Mouse (Mus musculus): ENCODE measurements around the gene Nlrx1. TPM values are rescaled to one million over a fixed set of nuclear protein-coding genes. Genes with fewer than 3 reads are reported as not detected.

Gene Nlrx1
- polyA plus RNA-seq (2015; fragmentation: Nextera tagmentation; extraction: Ambion mirVana) = 4.5 and 5.3 TPM in 2 replicates

DNA sequence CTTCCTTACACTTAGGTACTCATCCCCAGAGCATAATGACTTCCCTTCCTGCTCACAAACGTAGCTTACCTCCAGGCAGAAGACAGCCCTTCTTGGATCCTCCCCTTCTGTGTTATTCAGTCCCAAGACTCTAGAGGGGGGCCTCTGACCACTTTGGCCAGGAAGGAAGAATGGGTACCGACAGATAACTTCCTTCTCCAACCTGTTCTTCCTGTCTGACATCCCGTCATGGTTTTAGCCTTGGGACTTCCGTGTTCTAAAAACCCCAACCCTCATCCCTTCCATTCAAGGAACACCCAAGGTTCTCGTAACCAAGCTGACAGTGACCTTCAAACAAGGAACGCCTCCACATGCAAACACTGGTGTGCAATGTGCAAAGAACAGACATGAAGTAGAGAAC lies at the start of gene Nlrx1:
TSS of gene Nlrx1 (minus strand) at position 168 of the 400 bp plus-strand sequence.
- peak within 1 kb of the TSS; percentile 39 for H3K4me3 ChIP-seq (replicated peaks)
- WGBS = 80% methylated on average over 6 of the region's 6 CpGs

DNA sequence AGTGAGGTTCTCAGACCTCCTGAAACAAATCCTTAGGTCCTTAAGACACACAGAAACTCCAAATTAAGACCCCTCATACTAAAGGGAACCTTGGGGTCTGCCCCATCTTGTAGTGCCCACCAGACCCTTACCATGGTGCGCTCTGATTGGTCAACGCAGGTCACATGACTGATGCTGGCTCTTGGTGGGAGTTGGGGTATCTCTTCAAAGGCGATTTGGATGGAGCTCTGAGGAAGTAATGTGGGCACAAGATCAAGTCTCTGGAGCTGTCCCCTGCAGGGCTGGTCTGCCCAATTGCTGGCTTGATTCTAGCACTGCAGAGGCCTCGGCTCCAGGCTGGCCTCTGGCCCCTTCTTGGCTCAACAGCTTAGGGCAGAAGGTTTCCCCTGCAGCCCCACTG lies 49.1 kb upstream of the Nlrx1 start:
- Histone ChIP-seq H3K36me3 (peaks cover 38% of the 10 kb centered on the region), H3K4me2 (peak overlapping the region; percentile 90), H3K9ac (replicated peaks) (0 out of 2 replicates have a peak overlapping the region, but pooled peaks have one; percentile 78), H3K4me1 (peaks cover 35% of the 10 kb centered on the region), H3K4me3 (replicated peaks) (no peak overlapping the region), H3K9me3 (replicated peaks) (no peaks in the 10 kb centered on the region), H3K27me3 (replicated peaks) (no peaks in the 10 kb centered on the region), H3K27ac (replicated peaks) (no peak overlapping the region)
- WGBS = 75% methylated on average over 4 of the region's 4 CpGs
- no peak for ATAC-seq (ENCODE audit: low FRiP score)

More for the DNA sequence above, at the start of gene Nlrx1:
- Histone ChIP-seq H3K27ac (replicated peaks) (peak within 1 kb of the TSS; percentile 74), H3K4me2 (peak within 1 kb of the TSS; percentile 69), H3K4me1 (peaks cover 33% of the 10 kb centered on the region), H3K36me3 (peaks cover 7% of the 10 kb centered on the region), H3K9me3 (replicated peaks) (no peaks in the 10 kb centered on the region), H3K9ac (replicated peaks) (peak within 1 kb of the TSS; percentile 58), H3K27me3 (replicated peaks) (no peaks in the 10 kb centered on the region)
- ATAC-seq (ENCODE audit: low FRiP score) = 0 out of 2 replicates have a peak, but pooled peaks have one; percentile 13

DNA sequence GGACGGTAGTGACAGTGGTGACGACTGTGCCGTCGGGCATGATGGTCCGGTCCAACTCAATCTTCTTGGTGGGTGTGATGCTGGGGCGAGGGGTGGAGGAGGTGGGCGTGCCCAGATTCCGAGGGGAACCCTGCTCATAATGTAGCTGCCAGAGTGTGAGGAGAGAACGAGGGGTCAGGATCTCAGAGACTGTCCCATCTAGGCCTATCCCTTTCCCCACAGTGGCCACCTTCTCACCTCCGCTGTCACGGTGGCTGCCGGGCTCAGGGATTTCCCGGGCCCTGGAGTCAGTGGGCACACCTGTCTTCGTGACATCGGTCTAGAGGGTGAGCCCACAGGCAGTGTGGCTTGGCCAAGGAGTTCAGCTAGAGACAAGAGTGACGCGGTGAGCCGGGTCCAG lies 46.5 kb upstream of the Nlrx1 start:
- Histone ChIP-seq H3K4me3 (replicated peaks) (no peak overlapping the region), H3K4me2 (no peak overlapping the region), H3K36me3 (peaks cover 48% of the 10 kb centered on the region), H3K4me1 (peaks cover 28% of the 10 kb centered on the region), H3K9ac (replicated peaks) (no peak overlapping the region), H3K9me3 (replicated peaks) (no peaks in the 10 kb centered on the region), H3K27ac (replicated peaks) (no peak overlapping the region), H3K27me3 (replicated peaks) (no peaks in the 10 kb centered on the region)
- WGBS = 94% methylated on average over 18 of the region's 18 CpGs
- no peak for ATAC-seq (ENCODE audit: low FRiP score)

DNA sequence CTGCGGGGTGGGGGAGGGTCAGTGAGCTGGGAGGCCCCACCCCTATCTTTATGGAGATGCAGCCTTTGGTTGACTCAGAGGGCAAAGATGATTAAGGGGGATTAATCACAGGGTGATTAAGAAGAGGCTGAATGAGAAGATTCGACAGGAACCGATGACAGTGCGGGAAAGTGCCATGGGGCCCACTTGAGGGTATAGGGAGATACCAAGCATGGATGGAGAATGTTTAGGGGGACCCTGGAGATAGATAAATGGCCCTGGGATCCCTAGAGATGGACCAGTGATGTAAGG lies 45.8 kb upstream of the Nlrx1 start:
- H3K4me2 ChIP-seq = no peak overlapping the region
- no peak for ATAC-seq (ENCODE audit: low FRiP score)
- no peaks in the 10 kb centered on the region for H3K9me3 ChIP-seq (replicated peaks)
- H3K36me3 ChIP-seq = peaks cover 48% of the 10 kb centered on the region
- H3K4me3 ChIP-seq (replicated peaks) = no peak overlapping the region
- no peak overlapping the region for H3K27ac ChIP-seq (replicated peaks)
- 80% methylated on average over 4 of the region's 4 CpGs for WGBS
- H3K4me1 ChIP-seq = peaks cover 24% of the 10 kb centered on the region
- no peaks in the 10 kb centered on the region for H3K27me3 ChIP-seq (replicated peaks)
- H3K9ac ChIP-seq (replicated peaks) = no peak overlapping the region

GRCm38 (mm10) chr9:44313476-44314256 lies 45.3 kb upstream of the Nlrx1 start:
- Histone ChIP-seq H3K4me2 (no peak overlapping the region), H3K36me3 (peaks cover 48% of the 10 kb centered on the region), H3K4me3 (replicated peaks) (no peak overlapping the region), H3K27me3 (replicated peaks) (no peaks in the 10 kb centered on the region), H3K9ac (replicated peaks) (no peak overlapping the region), H3K4me1 (peaks cover 18% of the 10 kb centered on the region), H3K9me3 (replicated peaks) (no peaks in the 10 kb centered on the region), H3K27ac (replicated peaks) (no peak overlapping the region)
- ATAC-seq (ENCODE audit: low FRiP score) = no peak
- 77% methylated on average over 19 of the region's 19 CpGs for WGBS

DNA sequence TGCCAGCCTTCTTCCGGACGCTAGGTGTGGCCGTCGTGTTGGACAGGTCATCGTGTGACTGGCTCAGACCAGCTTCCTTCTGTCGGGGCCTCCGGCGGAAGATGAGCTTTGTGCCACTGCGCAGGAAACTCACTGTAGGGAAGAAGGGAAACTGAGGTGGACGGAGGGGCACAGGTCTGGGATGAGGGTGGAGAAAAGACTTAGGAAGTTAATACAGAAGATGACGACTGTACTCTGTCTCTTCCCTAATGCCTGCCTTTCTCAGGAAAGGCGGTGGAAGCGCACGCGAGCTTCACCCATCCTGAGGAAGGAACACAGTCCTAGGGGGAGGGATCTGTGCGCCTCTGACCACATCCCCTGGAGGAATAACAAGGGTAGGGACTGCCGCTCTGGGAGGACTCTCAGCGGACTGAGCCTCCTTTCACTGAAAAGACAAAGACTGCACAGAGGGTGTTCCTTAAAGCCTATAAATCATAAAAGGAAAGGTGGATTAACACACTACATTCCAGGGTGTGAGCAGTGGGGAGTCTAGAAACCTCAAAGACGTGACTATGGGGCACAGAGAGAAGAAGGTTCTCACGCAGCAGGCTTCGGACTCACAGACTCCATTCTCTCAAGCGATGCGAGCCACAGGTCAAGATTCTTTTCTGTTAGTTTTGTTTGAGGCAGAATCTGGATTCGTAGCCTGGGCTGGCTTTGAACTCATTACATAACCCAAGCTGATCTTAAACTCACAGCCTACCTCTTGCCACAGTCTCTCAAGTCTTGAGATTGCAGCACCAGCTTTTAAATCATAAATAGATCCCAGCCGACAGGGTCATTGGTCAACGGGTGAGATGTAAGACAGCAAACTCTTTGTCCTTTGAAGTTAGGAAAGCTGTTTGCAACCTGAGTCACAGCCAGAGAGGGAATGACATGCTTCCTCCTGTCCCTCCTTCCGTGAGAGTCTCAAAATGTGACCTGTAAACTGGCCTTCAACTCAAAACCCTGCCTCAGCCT lies 43.0 kb upstream of the Nlrx1 start:
- H3K9ac ChIP-seq (replicated peaks) = no peak overlapping the region
- no peak for ATAC-seq (ENCODE audit: low FRiP score)
- no peaks in the 10 kb centered on the region for H3K4me1 ChIP-seq
- 11% methylated on average over 27 of the region's 27 CpGs for WGBS
- no peak overlapping the region for H3K4me3 ChIP-seq (replicated peaks)
- peaks cover 48% of the 10 kb centered on the region for H3K36me3 ChIP-seq
- H3K27me3 ChIP-seq (replicated peaks) = no peaks in the 10 kb centered on the region
- no peaks in the 10 kb centered on the region for H3K9me3 ChIP-seq (replicated peaks)
- H3K4me2 ChIP-seq = no peak overlapping the region
- peak overlapping the region; percentile 51; the same call in 1 of the 2 replicates for H3K27ac ChIP-seq (replicated peaks)

- WGBS = 39% methylated on average over 10 of the region's 10 CpGs
- Histone ChIP-seq H3K4me3 (replicated peaks) (no peak overlapping the region), H3K27me3 (replicated peaks) (no peaks in the 10 kb centered on the region), H3K36me3 (peaks cover 41% of the 10 kb centered on the region), H3K9me3 (replicated peaks) (no peaks in the 10 kb centered on the region), H3K9ac (replicated peaks) (no peak overlapping the region), H3K4me2 (no peak overlapping the region), H3K4me1 (no peaks in the 10 kb centered on the region), H3K27ac (replicated peaks) (no peak overlapping the region)
- ATAC-seq (ENCODE audit: low FRiP score) = no peak
Measured at GRCm38 (mm10) chr9:44310750-44311135, 42.3 kb upstream of the Nlrx1 start.

DNA sequence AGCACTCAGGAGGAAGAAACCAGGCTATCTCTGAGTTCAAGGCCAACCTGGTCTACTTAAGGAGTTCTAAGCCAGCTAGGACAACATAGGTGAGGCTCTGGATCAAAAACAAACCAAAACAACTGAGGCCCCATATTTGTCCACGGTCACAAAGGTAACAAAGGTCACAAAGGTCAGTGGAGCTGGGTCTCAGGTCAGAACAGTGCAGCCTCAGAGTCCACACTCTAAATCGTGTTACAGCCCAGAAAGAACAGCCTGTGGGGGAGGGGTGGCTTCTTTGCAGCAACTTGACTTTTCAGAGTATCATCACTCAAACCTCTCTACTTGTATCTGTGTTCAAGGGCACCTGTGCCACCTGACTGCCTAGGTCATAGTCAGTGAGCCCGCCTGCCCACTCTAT lies 41.4 kb upstream of the Nlrx1 start:
- Histone ChIP-seq H3K4me3 (replicated peaks) (no peak overlapping the region), H3K27me3 (replicated peaks) (no peaks in the 10 kb centered on the region), H3K4me1 (peaks cover 4% of the 10 kb centered on the region), H3K4me2 (no peak overlapping the region), H3K36me3 (peaks cover 31% of the 10 kb centered on the region), H3K27ac (replicated peaks) (no peak overlapping the region), H3K9me3 (replicated peaks) (no peaks in the 10 kb centered on the region), H3K9ac (replicated peaks) (no peak overlapping the region)
- WGBS = 65% methylated on average over 3 of the region's 3 CpGs
- ATAC-seq (ENCODE audit: low FRiP score) = no peak

GRCm38 (mm10) chr9:44307248-44307647 lies 38.8 kb upstream of the Nlrx1 start:
- H3K27me3 ChIP-seq (replicated peaks) = no peaks in the 10 kb centered on the region
- no peak overlapping the region for H3K27ac ChIP-seq (replicated peaks)
- peaks cover 13% of the 10 kb centered on the region for H3K36me3 ChIP-seq
- H3K4me1 ChIP-seq = peaks cover 20% of the 10 kb centered on the region
- H3K9me3 ChIP-seq (replicated peaks) = no peaks in the 10 kb centered on the region
- ATAC-seq (ENCODE audit: low FRiP score) = no peak
- no peak overlapping the region for H3K4me3 ChIP-seq (replicated peaks)
- no peak overlapping the region for H3K4me2 ChIP-seq
- H3K9ac ChIP-seq (replicated peaks) = no peak overlapping the region
- 81% methylated on average over 2 of the region's 2 CpGs for WGBS

DNA sequence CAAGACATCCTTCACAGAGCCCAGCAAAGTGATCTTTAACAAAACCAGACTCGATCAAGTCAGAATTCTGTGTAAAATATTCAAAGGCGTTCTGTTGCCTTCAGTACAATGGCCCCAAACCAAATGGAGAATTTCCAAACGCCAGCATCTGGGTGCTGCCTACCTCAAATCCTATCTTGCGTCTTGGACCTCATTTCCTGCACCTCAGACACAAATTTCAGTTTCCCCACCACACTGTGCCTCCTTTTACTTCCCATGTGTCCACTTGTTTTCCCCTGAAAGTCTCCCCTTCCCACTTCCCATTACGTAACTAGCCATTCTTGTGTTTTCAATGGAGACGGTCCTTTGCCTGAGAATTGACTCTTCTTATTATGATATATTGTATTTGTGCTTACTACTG lies 38.1 kb upstream of the Nlrx1 start:
- Histone ChIP-seq H3K4me1 (peaks cover 21% of the 10 kb centered on the region), H3K27me3 (replicated peaks) (no peaks in the 10 kb centered on the region), H3K4me2 (no peak overlapping the region), H3K27ac (replicated peaks) (no peak overlapping the region), H3K4me3 (replicated peaks) (no peak overlapping the region), H3K9me3 (replicated peaks) (no peaks in the 10 kb centered on the region), H3K9ac (replicated peaks) (no peak overlapping the region), H3K36me3 (peaks cover 21% of the 10 kb centered on the region)
- WGBS = 88% methylated on average over 6 of the region's 6 CpGs
- ATAC-seq (ENCODE audit: low FRiP score) = no peak

DNA sequence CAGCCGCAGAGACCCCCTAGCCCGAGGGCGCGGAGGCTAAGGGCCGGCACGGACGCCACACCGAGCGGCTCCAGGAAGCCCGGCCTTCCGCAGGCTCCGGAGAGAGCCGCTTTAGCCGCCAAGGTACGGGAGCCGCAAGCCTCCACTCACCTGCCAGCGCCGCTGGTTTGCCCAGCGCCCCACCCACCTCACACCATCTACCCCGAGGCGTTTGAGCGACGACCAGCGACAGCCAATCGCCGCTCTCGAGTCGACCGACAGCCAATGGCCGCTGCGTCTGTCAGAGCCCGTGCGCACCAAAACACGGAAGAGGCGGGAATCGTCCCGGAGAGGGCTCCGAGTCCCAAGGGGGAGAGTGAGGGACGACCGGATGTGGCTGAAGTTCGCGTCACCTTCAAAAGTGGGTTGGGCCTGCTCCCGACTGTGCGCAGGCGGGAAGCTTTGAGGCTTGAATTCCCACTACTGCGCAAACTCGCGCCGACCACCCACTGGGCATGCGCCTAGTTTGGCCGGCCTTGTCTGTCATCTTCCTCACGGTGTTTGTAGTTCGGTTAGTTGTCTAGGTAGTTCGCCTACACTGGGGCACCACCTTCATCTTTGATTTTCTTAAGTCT lies 37.2 kb upstream of the Nlrx1 start, which contains the start of gene Hinfp:
TSS of gene Hinfp (minus strand) at position 206 of the 614 bp plus-strand sequence.
- Histone ChIP-seq H3K9ac (replicated peaks) (peak within 1 kb of the TSS; percentile 99), H3K4me1 (peaks cover 21% of the 10 kb centered on the region), H3K27ac (replicated peaks) (peak within 1 kb of the TSS; percentile 91), H3K36me3 (peaks cover 23% of the 10 kb centered on the region), H3K27me3 (replicated peaks) (no peaks in the 10 kb centered on the region), H3K4me2 (peak within 1 kb of the TSS; percentile 74), H3K9me3 (replicated peaks) (no peaks in the 10 kb centered on the region), H3K4me3 (replicated peaks) (peak within 1 kb of the TSS; percentile 100)
- ATAC-seq (ENCODE audit: low FRiP score) = peak; percentile 99
- WGBS = 0% methylated on average over 54 of the region's 54 CpGs

All from neural tube, embryonic 15.5 days (tissue).